Mouse (Mus musculus): ENCODE data around the gene Mettl21a. TPM values are rescaled to one million over a fixed set of nuclear protein-coding genes. Genes with fewer than 3 reads are reported as not detected.

The Mettl21a gene
- total and polyA plus RNA-seq, 3 experiments, result 12.1 to 37.3 (median 22.8) TPM

DNA sequence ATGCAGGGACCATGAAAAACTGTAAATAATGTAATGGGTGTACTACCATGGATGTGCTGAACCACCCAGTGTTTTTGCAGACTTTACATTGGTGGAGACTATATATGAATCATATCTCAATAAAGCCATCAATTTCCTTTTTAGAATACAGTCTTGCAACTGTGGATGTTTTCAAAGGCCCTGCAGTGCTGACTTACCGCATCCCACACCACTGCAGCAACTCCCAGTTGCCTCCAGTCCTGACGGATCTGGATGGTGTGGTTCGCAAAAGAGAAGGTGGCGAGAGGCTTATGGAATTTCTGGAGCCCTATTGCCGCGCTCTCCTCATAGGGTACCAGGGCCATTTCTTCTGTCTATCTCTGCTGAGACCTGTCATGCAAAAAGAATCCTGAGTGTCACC lies 966 bp downstream of the Mettl21a start:
- H3K4me3 ChIP-seq (ENCODE audit: low read depth, low read length), result peak overlapping the region; percentile 81; the same call in 1 of the 2 replicates

DNA sequence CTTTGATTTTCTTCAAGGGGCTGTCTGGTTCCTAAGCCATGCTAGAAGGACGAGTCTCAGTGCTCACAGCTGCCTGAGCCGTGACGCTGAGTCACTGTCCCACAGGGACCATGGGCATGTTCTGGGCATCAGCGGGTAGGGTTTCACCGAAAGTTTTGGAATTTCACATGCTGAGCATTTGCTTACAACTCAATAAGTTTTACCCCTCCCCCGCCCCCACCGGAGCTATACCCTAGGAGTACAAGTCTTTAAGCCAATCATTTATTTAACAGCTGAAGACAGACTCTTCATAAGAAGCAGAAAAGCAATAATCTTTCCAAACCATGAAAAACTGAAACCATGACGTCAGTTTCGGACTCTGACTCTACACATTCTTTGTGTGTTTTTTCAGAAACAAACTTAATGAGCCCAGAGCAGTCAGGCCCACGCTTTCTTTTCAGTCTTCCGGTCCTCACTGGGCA lies 1.5 kb downstream of the Mettl21a start:
- Histone ChIP-seq H3K4me3 (ENCODE audit: low read depth, low read length) (no peak overlapping the region; the same call in 1 of the 2 replicates), H3K36me3 (replicated peaks) (peaks cover 65% of the 10 kb centered on the region), H3K27me3 (ENCODE audit: insufficient read depth, low read length) (no peaks in the 10 kb centered on the region), H3K4me1 (ENCODE audit: insufficient read depth, low read depth, low read length) (peaks cover 48% of the 10 kb centered on the region), H3K9me3 (replicated peaks) (no peaks in the 10 kb centered on the region)
- TF ChIP-seq POLR2AphosphoS5 (IDR thresholded peaks at IDR 0.05; ENCODE audit: insufficient replicate concordance, low read depth, low read length) (no peak), GATA1 (IDR thresholded peaks at IDR 0.05; ENCODE audit: borderline replicate concordance, low read length) (no peak), CTCF (IDR thresholded peaks at IDR 0.05; ENCODE audit: low read depth, low read length) (no peak)
- ATAC-seq (ENCODE audit: extremely low read depth, insufficient number of reproducible peaks, low FRiP score, poor library complexity, severe bottlenecking) (no peak), DNase-seq (ENCODE audit: low spot score) (no peak)

More for the DNA sequence above, 966 bp downstream of the Mettl21a start:
- DNase-seq (ENCODE audit: low spot score), result no peak
- Histone ChIP-seq H3K36me3 (replicated peaks) (peaks cover 67% of the 10 kb centered on the region), H3K4me1 (ENCODE audit: insufficient read depth, low read depth, low read length) (peaks cover 47% of the 10 kb centered on the region), H3K9me3 (replicated peaks) (no peaks in the 10 kb centered on the region), H3K27me3 (ENCODE audit: insufficient read depth, low read length) (no peaks in the 10 kb centered on the region)
- no peak for TF ChIP-seq TAL1 (conservative IDR thresholded peaks at IDR 0.05; ENCODE audit: low read depth, low read length)
- TF ChIP-seq CTCF (IDR thresholded peaks at IDR 0.05; ENCODE audit: low read depth, low read length), result no peak
- no peak for TF ChIP-seq GATA2 (IDR thresholded peaks at IDR 0.05; ENCODE audit: borderline replicate concordance, low read depth, low read length)
- TF ChIP-seq GATA1 (IDR thresholded peaks at IDR 0.05; ENCODE audit: borderline replicate concordance, low read length), result no peak
- no peak for TF ChIP-seq POLR2AphosphoS5 (IDR thresholded peaks at IDR 0.05; ENCODE audit: insufficient replicate concordance, low read depth, low read length)
- ATAC-seq (ENCODE audit: extremely low read depth, insufficient number of reproducible peaks, low FRiP score, poor library complexity, severe bottlenecking), result no peak

DNA sequence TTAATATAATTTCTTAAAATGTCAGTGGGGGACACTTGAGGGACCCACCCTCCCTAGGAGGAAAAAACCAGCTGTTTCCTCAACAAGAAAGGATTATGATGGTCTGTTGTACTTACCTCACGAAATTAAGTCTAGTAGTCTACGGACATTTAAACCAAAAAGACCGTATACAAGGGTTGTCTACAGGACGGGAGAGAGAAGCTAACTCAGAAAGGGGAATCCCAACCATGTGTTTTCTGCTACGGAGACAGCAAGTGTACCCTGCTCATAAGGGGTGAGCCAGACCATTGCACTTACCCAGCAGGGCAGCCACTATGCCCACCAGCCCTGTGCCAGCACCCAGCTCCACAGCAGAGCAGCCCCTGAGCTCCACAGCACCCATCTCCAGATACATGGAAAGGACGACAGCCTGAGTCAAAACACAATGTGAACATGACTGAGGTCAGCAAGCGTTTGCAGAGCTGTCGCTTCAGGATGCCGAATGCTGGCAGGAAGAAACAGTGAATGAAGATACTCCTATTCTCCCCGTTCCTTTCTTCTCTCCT lies 2.2 kb downstream of the Mettl21a start:
- H3K9me3 ChIP-seq (replicated peaks), result no peaks in the 10 kb centered on the region
- DNase-seq (ENCODE audit: low spot score) (no peak), ATAC-seq (ENCODE audit: extremely low read depth, insufficient number of reproducible peaks, low FRiP score, poor library complexity, severe bottlenecking) (no peak)
- H3K4me1 ChIP-seq (ENCODE audit: insufficient read depth, low read depth, low read length), result peaks cover 55% of the 10 kb centered on the region
- no peak overlapping the region for H3K4me3 ChIP-seq (ENCODE audit: low read depth, low read length)
- H3K36me3 ChIP-seq (replicated peaks), result peaks cover 65% of the 10 kb centered on the region
- H3K27me3 ChIP-seq (ENCODE audit: insufficient read depth, low read length), result no peaks in the 10 kb centered on the region
- TF ChIP-seq GATA2 (IDR thresholded peaks at IDR 0.05; ENCODE audit: borderline replicate concordance, low read depth, low read length), result no peak
- no peak for TF ChIP-seq CTCF (IDR thresholded peaks at IDR 0.05; ENCODE audit: low read depth, low read length)
- no peak for TF ChIP-seq POLR2AphosphoS5 (IDR thresholded peaks at IDR 0.05; ENCODE audit: insufficient replicate concordance, low read depth, low read length)
- TF ChIP-seq TAL1 (conservative IDR thresholded peaks at IDR 0.05; ENCODE audit: low read depth, low read length), result no peak

DNA sequence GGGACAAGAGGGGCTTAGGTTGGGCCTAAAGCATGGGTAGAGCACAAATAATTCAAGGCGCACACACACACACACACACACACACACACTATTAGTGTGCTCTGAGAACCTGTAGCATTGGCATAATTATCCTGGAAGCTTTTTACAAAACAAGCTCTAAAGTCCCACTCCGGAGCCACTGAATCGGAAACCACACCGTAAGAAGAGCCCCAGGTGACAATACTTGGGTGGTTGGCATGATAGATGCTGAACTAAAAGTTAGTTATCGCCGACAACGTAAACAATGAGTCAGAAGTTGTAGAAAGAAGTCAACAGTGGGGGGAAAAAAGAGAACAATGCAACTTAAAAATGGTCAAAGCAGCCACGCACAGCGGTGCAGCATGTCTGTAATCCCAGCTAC lies 2.7 kb downstream of the Mettl21a start:
- H3K4me1 ChIP-seq (ENCODE audit: insufficient read depth, low read depth, low read length), result peaks cover 57% of the 10 kb centered on the region
- DNase-seq (ENCODE audit: low spot score) (no peak), ATAC-seq (ENCODE audit: extremely low read depth, insufficient number of reproducible peaks, low FRiP score, poor library complexity, severe bottlenecking) (no peak)
- H3K4me3 ChIP-seq (ENCODE audit: low read depth, low read length), result no peak overlapping the region
- H3K27me3 ChIP-seq (ENCODE audit: insufficient read depth, low read length), result no peaks in the 10 kb centered on the region
- H3K9me3 ChIP-seq (replicated peaks), result no peaks in the 10 kb centered on the region
- no peak for TF ChIP-seq GATA1 (IDR thresholded peaks at IDR 0.05; ENCODE audit: borderline replicate concordance, low read length)
- no peak for TF ChIP-seq GATA2 (IDR thresholded peaks at IDR 0.05; ENCODE audit: borderline replicate concordance, low read depth, low read length)
- TF ChIP-seq POLR2AphosphoS5 (IDR thresholded peaks at IDR 0.05; ENCODE audit: insufficient replicate concordance, low read depth, low read length), result no peak
- TF ChIP-seq TAL1 (conservative IDR thresholded peaks at IDR 0.05; ENCODE audit: low read depth, low read length), result no peak
- no peak for TF ChIP-seq CTCF (IDR thresholded peaks at IDR 0.05; ENCODE audit: low read depth, low read length)
- peaks cover 66% of the 10 kb centered on the region for H3K36me3 ChIP-seq (replicated peaks)

DNA sequence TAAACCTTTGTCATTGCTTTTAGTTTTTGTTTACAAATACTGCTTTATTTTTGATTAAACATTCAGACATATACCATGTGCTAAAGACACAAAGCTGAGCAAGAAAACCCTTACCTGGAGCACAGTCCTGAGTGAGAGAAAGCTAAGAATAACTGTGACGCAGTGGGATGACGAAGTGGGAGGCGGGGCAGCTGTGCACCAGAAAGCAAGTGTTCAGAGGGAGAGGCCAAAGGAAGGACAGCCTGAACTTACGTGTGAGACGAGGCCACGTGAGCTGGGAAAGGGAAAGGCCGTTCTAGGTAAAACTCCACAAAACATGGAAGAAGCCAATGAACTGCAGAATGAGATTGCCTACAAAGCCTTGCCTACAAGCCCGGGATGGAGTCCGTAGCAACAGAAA lies 7.1 kb downstream of the Mettl21a start:
- Histone ChIP-seq H3K9me3 (replicated peaks) (no peaks in the 10 kb centered on the region), H3K36me3 (replicated peaks) (peaks cover 87% of the 10 kb centered on the region), H3K4me1 (ENCODE audit: insufficient read depth, low read depth, low read length) (peaks cover 43% of the 10 kb centered on the region), H3K27me3 (ENCODE audit: insufficient read depth, low read length) (no peaks in the 10 kb centered on the region), H3K4me3 (ENCODE audit: low read depth, low read length) (no peak overlapping the region; the same call in 1 of the 2 replicates)
- TF ChIP-seq TAL1 (conservative IDR thresholded peaks at IDR 0.05; ENCODE audit: low read depth, low read length) (no peak), POLR2AphosphoS5 (IDR thresholded peaks at IDR 0.05; ENCODE audit: insufficient replicate concordance, low read depth, low read length) (no peak), GATA2 (IDR thresholded peaks at IDR 0.05; ENCODE audit: borderline replicate concordance, low read depth, low read length) (no peak), GATA1 (IDR thresholded peaks at IDR 0.05; ENCODE audit: borderline replicate concordance, low read length) (no peak), CTCF (IDR thresholded peaks at IDR 0.05; ENCODE audit: low read depth, low read length) (no peak)
- DNase-seq (ENCODE audit: low spot score), result no peak
- ATAC-seq (ENCODE audit: extremely low read depth, insufficient number of reproducible peaks, low FRiP score, poor library complexity, severe bottlenecking), result no peak

DNA sequence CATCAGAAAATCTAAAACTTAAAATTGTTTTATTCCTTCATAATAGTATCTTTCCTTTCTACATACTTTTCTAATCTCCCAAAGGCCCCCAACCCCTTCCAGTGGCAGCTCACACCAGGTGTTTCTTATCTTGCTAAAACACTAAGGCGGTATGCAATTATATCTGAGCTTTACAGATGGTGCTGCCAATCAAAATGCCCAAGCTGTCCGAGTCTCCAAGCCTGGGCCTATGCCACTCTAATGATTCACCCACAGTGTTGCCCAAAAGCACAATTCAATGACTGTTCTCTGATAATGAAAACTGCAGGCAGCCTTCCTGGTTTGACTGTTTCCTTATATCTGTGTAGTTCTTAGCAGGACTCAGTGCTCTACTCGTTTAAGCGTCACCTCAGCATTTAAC lies 7.9 kb downstream of the Mettl21a start:
- DNase-seq (ENCODE audit: low spot score) (peak; percentile 31), ATAC-seq (ENCODE audit: extremely low read depth, insufficient number of reproducible peaks, low FRiP score, poor library complexity, severe bottlenecking) (peak; percentile 75)
- H3K36me3 ChIP-seq (replicated peaks), result peaks cover 87% of the 10 kb centered on the region
- H3K27me3 ChIP-seq (ENCODE audit: insufficient read depth, low read length), result no peaks in the 10 kb centered on the region
- peak; percentile 85 for TF ChIP-seq TAL1 (conservative IDR thresholded peaks at IDR 0.05; ENCODE audit: low read depth, low read length)
- TF ChIP-seq POLR2AphosphoS5 (IDR thresholded peaks at IDR 0.05; ENCODE audit: insufficient replicate concordance, low read depth, low read length), result no peak
- H3K4me1 ChIP-seq (ENCODE audit: insufficient read depth, low read depth, low read length), result peaks cover 39% of the 10 kb centered on the region
- no peaks in the 10 kb centered on the region for H3K9me3 ChIP-seq (replicated peaks)
- H3K4me3 ChIP-seq (ENCODE audit: low read depth, low read length), result no peak overlapping the region; the same call in 1 of the 2 replicates

All from G1E (cell line).